Mouse (Mus musculus) heart, embryonic 11.5 days (tissue): ENCODE measurements at regions not wholly inside any gene's neighbourhood (a gene's known extent, or its start where the extent isn't known, plus 50 kb on each side); places are given as distances from the start of the nearest gene placed in this dataset.

ENCODE experiments used
- ATAC-seq: fragments of 200-750 bp; cut with Nextera tagmentation; replicated peaks from 2 replicates; pipeline ENCODE4 v1.8.0; 2017; ENCODE audit warnings: moderate library complexity; ENCODE audit not compliant: insufficient number of reproducible peaks, low FRiP score, low TSS enrichment
- H3K27ac ChIP-seq: fragments of 300-500 bp; sonication (generic); 2 replicates; pipeline ENCODE4 v1.5.1; 2014; ENCODE audit warnings: mild to moderate bottlenecking, low read depth, low read length
- H3K27me3 ChIP-seq: fragments of 300-500 bp; sonication (generic); 2 replicates; pipeline ENCODE4 v1.6.1; 2014; ENCODE audit warnings: mild to moderate bottlenecking, low read length, mixed read lengths; ENCODE audit not compliant: control insufficient read depth, insufficient read depth
- H3K36me3 ChIP-seq: fragments of 300-500 bp; sonication (generic); 2 replicates; pipeline ENCODE4 v1.6.1; 2014; ENCODE audit warnings: mild to moderate bottlenecking, low read length, moderate library complexity, mixed read lengths; ENCODE audit not compliant: control insufficient read depth, insufficient read depth
- H3K4me1 ChIP-seq: fragments of 300-500 bp; sonication (generic); 2 replicates; pipeline ENCODE4 v1.6.1; 2014; ENCODE audit warnings: low read length; ENCODE audit not compliant: control insufficient read depth, insufficient read depth
- H3K4me2 ChIP-seq: fragments of 300-500 bp; sonication (generic); 2 replicates; pipeline ENCODE4 v1.6.1; 2014; ENCODE audit warnings: mild to moderate bottlenecking, moderate library complexity
- H3K4me3 ChIP-seq: fragments of 300-500 bp; sonication (generic); 2 replicates; pipeline ENCODE4 v1.5.1; 2014; ENCODE audit warnings: low read depth, low read length
- H3K9ac ChIP-seq: fragments of 300-500 bp; sonication (generic); 2 replicates; pipeline ENCODE4 v1.6.1; 2014; ENCODE audit warnings: mild to moderate bottlenecking, low read depth, low read length, moderate library complexity
- H3K9me3 ChIP-seq: fragments of 300-500 bp; sonication (generic); replicated peaks from 2 replicates; pipeline ENCODE4 v1.6.1; 2016; ENCODE audit warnings: low read length; ENCODE audit not compliant: control insufficient read depth
- WGBS: fragments of 180-500 bp; shearing (Covaris S2); extraction: QIAGEN DNeasy Blood & Tissue Kit; methylation state at CpG from one replicate; pipeline ENCODE4 v1.1.7; 2014; ENCODE audit not compliant: insufficient replicate concordance; 5-methylcytosine and 5-hydroxymethylcytosine counted together

DNA sequence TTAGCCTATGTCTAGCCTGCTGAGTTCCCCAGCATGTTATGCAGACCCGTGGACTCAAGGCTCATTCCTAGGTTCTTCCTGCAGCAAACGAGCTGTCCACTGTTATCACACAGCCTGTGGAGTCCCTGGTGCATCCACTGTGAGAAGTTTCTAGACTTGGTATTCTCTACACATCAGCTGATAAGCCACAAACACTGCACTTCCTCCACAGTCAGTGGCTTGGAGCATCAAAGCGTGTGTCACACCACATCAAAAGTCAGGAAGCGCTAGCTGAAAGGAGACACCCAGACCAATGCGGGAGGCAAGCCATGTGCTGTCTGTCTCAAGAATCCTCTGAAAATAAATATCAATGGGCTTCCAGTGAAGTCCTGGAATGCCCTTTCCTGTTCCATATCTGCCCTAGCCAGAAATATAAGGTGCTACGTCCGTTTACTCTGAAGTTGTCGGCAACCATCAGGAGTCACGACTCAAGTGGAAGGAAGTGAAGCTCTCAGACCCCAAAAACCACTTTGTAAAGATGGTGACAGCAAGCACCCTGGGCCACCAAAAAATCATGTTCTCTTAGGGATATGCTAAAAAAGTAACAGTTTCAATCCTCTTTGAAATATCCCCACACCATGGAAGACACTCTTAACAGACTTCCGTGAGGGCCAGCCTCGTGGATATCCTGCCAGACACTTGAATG is 227.7 kb downstream of the Adgrl2 start:
- Histone ChIP-seq H3K9me3 (no peaks in the 10 kb centered on the region), H3K36me3 (no peaks in the 10 kb centered on the region), H3K4me2 (no peak overlapping the region), H3K27ac (no peak overlapping the region), H3K27me3 (no peaks in the 10 kb centered on the region), H3K9ac (no peak overlapping the region), H3K4me1 (no peaks in the 10 kb centered on the region; the same call in 1 of the 2 replicates), H3K4me3 (no peak overlapping the region)
- WGBS, result 28% methylated on average over 11 of the region's 11 CpGs
- peak; percentile 42; the same call in 1 of the 2 replicates for ATAC-seq

- Histone ChIP-seq H3K4me2 (no peak overlapping the region), H3K9me3 (no peaks in the 10 kb centered on the region), H3K9ac (no peak overlapping the region), H3K27me3 (no peaks in the 10 kb centered on the region), H3K4me1 (no peaks in the 10 kb centered on the region; the same call in 1 of the 2 replicates), H3K27ac (no peak overlapping the region), H3K4me3 (no peak overlapping the region), H3K36me3 (no peaks in the 10 kb centered on the region)
- no peak for ATAC-seq
Measured at GRCm38 (mm10) chr3:148761586-148761985, 228.8 kb downstream of the Adgrl2 start.

GRCm38 (mm10) chr3:148759500-148759899 is 230.9 kb downstream of the Adgrl2 start:
- H3K9ac ChIP-seq, result no peak overlapping the region
- H3K4me1 ChIP-seq, result no peaks in the 10 kb centered on the region; the same call in 1 of the 2 replicates
- no peaks in the 10 kb centered on the region for H3K27me3 ChIP-seq
- no peaks in the 10 kb centered on the region for H3K36me3 ChIP-seq
- H3K9me3 ChIP-seq, result no peaks in the 10 kb centered on the region
- no peak overlapping the region for H3K27ac ChIP-seq
- H3K4me3 ChIP-seq, result no peak overlapping the region
- H3K4me2 ChIP-seq, result no peak overlapping the region
- no peak for ATAC-seq
- 74% methylated on average over 4 of the region's 4 CpGs for WGBS

GRCm38 (mm10) chr3:148746234-148746633 is 244.1 kb downstream of the Adgrl2 start:
- Histone ChIP-seq H3K9ac (no peak overlapping the region), H3K27me3 (no peaks in the 10 kb centered on the region), H3K9me3 (no peaks in the 10 kb centered on the region), H3K36me3 (no peaks in the 10 kb centered on the region), H3K27ac (no peak overlapping the region), H3K4me3 (no peak overlapping the region), H3K4me2 (no peak overlapping the region), H3K4me1 (no peaks in the 10 kb centered on the region)
- 87% methylated on average over 3 of the region's 3 CpGs for WGBS
- ATAC-seq, result no peak

DNA sequence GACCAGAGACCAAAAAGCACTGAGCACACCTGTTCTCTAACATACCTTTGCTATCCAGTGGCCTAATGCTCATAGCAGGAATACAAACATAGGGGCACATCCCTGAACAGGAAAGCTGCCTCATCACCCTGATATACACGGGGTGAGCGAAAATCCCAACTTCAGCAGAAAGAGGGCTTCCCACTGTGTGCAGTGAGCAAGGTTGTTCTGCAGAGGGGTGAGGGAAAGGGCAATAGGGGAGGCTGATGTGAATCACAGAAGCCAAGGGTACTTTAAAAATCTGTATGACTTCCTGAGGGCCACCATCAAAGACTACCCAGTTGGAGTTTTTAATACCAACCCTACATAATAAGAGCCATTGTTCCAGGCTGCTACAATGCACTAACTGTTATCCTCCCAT is 245.7 kb downstream of the Adgrl2 start:
- Histone ChIP-seq H3K27me3 (no peaks in the 10 kb centered on the region), H3K9me3 (no peaks in the 10 kb centered on the region), H3K27ac (no peak overlapping the region), H3K4me1 (no peaks in the 10 kb centered on the region), H3K4me3 (no peak overlapping the region), H3K9ac (no peak overlapping the region), H3K4me2 (no peak overlapping the region), H3K36me3 (no peaks in the 10 kb centered on the region)
- no peak for ATAC-seq
- 72% methylated on average over 2 of the region's 2 CpGs for WGBS

DNA sequence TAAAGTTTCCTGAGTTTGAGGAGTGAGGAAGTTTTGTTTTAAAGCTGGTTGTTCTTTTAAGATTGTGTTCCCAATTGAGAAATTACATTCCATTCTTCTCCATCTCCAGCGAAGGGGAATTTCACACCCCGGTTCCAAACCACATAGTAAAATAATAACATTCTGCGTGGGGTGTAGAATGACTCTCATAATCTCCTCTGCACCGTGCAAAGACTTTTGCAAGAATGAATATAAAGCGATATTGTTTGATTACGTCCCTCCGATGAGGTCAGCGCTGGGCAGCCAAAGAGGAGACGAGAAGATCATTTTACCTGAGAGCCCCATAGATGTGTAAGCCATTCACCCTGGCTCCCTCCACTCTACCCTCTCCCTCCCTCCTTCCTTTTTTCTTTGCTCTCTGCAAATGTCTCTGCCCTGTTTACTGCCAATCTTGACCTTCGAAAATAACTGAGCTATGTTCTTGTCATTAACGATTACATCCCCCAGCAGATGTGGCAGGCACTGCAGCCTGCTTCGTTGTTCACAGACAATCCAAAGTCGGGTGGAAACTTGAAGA is 256.1 kb downstream of the Adgrl2 start:
- Histone ChIP-seq H3K9me3 (no peaks in the 10 kb centered on the region), H3K4me1 (peaks cover 8% of the 10 kb centered on the region; the same call in 1 of the 2 replicates), H3K4me3 (no peak overlapping the region), H3K27ac (no peak overlapping the region; the same call in 1 of the 2 replicates), H3K4me2 (no peak overlapping the region), H3K27me3 (no peaks in the 10 kb centered on the region), H3K36me3 (no peaks in the 10 kb centered on the region), H3K9ac (no peak overlapping the region)
- ATAC-seq, result no peak
- 75% methylated on average over 13 of the region's 13 CpGs for WGBS

GRCm38 (mm10) chr3:148733227-148733854 is 257.0 kb downstream of the Adgrl2 start:
- Histone ChIP-seq H3K9ac (no peak overlapping the region), H3K4me2 (peak overlapping the region; percentile 38), H3K27ac (peak overlapping the region; percentile 50; the same call in 1 of the 2 replicates), H3K9me3 (no peaks in the 10 kb centered on the region), H3K27me3 (no peaks in the 10 kb centered on the region), H3K4me3 (no peak overlapping the region), H3K36me3 (no peaks in the 10 kb centered on the region), H3K4me1 (peaks cover 8% of the 10 kb centered on the region; the same call in 1 of the 2 replicates)
- 41% methylated on average over 13 of the region's 13 CpGs for WGBS
- no peak for ATAC-seq

- H3K4me3 ChIP-seq, result no peak overlapping the region
- H3K4me2 ChIP-seq, result no peak overlapping the region
- peaks cover 8% of the 10 kb centered on the region; the same call in 1 of the 2 replicates for H3K4me1 ChIP-seq
- WGBS, result 87% methylated on average over 3 of the region's 3 CpGs
- H3K9ac ChIP-seq, result no peak overlapping the region
- H3K9me3 ChIP-seq, result no peaks in the 10 kb centered on the region
- no peaks in the 10 kb centered on the region for H3K27me3 ChIP-seq
- no peaks in the 10 kb centered on the region for H3K36me3 ChIP-seq
- no peak for ATAC-seq
- no peak overlapping the region for H3K27ac ChIP-seq
Measured at GRCm38 (mm10) chr3:148731436-148731835, 258.9 kb downstream of the Adgrl2 start.
